Mouse (Mus musculus) testis, postnatal 10 days (tissue): ENCODE data around the gene Prkcz.

Experiments used
- DNase-seq: peaks from one replicate; pipeline ENCODE4 v3.0.0; 2021; ENCODE audit warnings: low spot score

Prkcz gene

DNA sequence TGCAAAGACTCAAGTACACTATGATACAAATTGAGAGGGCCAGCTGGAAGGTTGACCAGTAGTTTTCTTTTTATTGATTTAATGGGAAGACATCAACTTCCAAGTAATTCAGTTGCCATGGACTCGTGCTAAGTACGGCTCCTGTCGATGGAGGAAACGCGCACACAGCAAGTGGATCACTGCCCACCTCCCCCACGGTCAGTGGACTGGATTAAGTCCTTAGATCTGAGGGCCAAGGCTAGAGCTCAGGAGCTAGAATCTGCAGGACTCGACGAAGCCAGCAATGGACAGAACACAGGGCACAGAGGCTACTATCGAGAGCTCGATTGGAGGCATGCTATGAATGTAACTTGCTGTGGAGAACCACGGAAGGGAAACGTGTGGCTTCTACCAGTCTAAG is 52.5 kb downstream of the Prkcz start:
- DNase-seq, result no peak

DNA sequence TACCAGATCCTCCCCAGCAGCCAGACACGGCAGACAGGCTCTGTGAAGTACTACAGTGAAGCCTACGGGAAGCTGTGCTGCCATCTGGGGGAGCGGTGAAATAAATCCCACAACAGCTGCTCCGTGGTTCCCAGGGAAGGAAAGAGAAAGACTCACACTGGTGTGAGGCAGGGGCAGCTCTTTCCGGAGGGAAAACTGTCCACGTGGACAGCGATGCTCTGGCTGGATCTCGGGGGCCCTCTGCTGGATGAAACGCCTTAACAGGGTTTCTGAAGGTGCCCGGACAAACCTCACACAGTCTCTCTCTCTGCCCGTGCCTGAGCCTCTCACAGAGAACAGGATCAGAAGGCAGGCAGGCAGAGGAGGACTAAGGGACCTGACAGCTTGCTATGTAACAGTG is 53.1 kb downstream of the Prkcz start:
- peak; percentile 94 for DNase-seq

DNA sequence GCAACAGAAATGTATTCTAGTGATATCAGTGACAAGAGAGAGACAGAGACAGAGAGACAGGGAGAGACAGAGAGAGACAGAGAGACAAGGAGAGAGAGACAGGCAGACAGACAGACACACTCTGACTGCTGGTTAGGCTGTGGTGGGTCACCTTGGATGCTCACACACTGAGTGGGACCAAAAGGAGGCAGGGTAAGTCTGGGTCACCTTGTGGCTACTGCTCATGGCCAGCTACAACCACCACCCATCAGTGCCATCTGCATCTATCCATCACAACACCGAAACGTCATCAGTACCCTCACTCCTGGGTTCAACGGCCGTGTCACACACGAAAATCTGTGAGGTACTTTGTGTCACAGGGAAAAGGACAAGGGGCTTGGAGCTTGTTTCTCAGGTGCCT is 53.6 kb downstream of the Prkcz start:
- no peak for DNase-seq

DNA sequence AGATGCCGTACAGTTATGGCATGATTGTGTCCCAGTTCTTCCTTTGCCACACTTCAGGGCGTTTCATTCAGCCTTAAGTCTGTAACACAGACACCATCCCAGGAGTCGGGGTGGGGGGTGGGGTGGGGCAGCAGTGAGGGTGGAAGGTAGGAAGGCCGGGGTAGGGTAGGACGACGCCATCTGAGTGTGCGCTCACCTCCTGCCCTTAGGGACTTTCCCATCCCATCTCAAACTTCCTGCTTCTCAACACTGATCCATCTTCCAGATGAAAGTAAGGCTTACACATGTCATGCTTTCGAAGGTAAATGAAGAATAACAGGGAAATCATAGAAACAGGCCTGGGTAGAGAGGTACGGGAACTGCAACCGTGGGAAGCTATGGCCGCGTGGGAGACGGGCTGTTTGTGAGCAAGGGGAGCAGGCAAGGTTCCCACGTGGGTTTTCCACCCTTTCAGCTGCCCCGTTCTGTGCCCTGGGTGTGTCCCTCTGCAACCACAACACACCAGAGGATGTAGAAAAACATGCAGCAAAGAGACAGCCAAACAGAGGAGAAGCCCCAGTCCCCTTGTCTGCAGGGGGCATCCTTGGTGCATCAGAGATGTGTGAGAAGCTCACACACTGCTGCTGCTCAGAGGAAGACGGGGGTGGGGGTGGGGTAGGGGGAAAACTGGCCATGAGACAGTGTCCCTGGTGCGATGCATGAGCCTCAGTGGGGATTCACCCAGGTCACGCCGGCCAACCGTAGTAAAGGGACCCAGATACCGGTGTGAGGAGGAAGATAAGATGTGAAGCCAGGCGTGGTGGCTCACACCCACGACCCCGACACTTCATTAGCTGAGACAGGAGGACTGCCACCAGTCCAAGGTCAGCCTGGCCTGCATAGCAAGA is 54.6 kb downstream of the Prkcz start:
- DNase-seq, result no peak

DNA sequence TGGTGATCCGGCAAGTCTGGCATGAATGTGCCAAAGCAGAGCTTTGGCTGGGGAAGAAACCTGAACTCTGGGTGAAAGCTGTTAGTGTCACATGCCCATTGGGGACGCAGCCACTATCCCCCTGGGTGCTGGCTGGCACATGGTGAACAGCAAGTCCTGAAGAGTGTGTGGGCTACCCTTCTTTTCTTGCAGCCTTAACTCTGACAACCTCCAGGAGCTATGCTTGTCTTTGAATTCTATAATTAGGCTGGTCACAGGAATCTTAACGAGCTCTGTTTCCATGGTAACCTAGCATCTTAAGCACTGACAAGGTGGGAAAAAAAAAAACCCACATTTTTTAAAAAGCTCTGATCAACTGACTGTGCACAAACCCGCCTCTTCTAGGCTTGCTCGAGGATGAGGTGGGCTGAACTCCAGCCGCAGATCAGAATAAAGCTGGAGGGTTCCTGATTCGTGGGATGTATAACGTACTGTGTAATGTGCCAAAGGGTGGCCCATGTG is 55.6 kb downstream of the Prkcz start:
- no peak for DNase-seq

DNA sequence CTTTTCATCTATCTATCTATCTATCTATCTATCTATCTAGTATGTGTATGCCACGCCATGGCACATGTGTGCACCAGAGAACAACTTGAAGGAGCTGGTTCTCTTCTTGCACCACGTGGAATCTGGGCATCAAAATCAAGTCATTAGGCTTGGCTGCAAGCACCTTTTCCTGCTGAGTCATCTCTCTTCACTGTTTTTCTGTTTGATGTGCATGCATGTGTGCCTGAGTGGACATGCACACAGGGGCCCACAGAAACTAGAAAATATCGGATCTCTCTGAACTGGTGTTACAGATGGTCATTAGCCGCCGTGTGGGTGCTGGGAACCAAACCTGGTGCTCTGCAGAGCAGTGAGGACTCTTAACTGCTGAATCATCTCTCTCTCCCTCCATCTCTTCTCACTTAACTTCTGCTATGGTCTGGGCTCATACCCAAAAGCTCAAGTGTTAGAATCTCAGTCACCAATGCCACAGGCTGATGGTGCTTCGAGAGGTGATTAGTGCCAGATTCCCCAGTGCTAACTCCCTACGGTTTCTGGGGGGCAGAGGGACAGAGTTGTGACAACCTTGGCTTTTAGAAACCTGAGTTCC is 56.6 kb downstream of the Prkcz start:
- no peak for DNase-seq

DNA sequence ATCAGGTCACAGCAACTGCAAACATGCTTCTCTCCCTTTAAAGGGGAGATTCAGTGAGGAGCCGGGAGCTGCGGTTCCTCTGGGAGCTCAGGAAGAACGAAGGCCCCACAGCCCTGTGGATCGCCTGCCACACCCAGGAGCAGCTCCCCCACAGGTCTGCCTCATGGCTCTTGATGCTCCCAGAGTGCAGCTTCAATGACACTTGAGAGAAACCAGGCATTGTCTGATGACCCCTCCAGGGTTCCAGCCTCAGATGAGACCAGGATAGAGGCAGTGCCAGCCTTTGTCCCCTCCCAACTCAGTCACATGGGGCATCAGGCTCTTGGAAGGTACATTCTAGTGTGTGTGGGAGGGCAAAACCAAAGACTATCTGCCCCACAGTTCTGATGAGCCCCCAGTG is 59.2 kb downstream of the Prkcz start:
- no peak for DNase-seq

DNA sequence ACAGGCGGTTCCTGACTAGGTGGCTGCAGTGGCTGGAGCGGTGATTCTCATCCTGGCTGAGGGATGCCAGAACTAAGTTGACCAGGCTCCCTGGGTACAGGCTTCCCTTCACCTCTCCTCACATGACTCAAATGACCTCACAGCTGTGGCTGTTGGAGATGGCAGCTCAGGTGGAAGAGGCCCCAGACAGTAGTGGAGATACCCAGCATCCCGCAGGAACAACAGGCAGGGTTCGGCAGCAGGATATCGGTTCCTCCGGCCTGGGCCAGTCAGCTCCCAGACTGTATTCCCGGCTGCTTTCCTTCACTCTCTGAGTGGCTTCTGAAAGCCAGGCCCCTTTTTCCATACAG is 60.1 kb downstream of the Prkcz start:
- DNase-seq, result no peak

DNA sequence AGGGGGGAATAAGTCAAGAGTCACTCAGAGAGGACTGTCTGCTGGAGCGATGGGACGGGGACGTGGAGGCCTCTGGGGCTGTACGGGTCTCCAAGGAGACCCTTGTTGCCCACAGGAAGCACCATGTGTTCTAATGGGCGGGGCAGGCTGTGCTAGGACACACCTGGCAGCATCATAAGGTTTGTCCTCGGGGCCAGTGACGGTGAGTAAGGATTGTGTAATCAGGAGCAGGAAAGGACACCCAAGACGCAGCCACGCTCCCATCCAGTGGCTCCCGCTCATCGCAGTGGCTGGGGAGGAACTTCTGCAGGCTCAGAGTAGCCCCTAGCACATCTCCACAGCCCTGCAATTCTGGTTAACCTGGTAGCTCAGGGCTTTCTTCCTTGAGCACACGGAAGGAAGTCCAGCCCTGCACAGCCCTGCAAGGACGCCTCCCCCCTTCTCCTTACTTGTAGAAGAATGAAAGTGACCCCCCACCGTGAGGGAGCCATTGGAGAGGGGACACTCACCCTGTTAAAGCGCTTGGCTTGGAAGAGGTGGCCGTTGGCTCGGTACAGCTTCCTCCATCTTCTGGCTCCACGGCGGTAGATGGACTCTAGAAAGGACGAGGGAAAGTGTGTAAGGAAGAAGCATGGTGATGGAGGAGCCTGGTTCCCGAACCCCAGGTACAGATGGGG is 60.6 kb downstream of the Prkcz start:
- DNase-seq, result no peak

DNA sequence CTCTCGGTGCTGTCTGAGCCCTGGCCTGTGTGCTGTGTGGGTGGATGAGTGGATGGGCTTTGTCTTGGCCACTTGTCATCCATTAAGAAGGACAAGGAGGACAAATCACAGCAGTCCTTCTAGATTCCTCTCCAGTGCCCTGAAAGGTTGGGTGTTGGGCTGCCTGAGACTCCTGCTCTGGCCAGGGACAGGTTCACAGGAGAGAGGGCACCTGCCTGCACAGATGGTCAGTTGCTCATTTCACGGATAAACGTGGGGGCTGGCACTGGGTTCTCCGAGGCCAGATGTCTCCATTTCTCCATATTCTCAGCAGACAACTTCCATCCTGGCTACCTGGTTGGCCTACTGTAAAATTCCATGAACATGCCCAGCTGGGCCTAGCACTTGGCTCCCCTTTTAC is 62.3 kb downstream of the Prkcz start:
- no peak for DNase-seq

DNA sequence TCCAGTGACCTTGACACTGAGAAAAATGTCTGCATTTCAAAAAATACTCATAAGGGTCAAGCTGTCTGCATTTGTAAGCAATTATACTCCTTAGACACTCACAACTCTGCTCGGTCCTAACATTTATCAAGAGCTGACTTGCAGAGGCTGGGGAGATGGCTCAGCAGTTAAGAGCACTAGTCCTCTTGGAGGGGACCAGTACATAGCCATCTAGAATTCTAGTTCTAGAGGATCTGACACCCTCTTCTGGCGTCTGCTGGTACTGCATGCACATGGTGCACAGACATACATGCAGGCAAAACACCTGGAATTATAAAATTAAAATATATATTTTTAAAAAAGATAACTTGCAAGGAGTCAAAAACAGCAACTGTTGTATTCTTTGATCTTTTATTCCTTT is 64.1 kb downstream of the Prkcz start:
- DNase-seq, result peak; percentile 80

DNA sequence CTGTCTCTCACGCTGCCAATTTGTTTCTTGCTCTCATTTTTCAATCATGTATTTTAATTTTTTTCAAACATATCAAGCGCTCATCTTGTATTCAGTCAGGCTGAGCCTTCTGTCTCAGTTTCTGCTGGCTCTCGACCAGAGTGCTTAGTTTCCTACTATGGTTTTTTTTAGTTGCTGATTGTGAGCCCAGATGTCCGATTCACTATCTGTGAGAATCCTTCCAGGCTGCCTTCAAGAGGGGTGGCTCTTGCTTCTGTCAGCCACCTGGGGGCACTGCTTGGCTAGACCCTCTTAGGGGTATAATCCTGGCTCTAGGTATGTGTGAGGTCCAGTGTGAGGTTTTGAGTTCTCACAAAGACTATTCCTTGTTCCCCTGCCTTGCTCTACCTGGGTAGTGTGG is 65.2 kb downstream of the Prkcz start:
- no peak for DNase-seq

DNA sequence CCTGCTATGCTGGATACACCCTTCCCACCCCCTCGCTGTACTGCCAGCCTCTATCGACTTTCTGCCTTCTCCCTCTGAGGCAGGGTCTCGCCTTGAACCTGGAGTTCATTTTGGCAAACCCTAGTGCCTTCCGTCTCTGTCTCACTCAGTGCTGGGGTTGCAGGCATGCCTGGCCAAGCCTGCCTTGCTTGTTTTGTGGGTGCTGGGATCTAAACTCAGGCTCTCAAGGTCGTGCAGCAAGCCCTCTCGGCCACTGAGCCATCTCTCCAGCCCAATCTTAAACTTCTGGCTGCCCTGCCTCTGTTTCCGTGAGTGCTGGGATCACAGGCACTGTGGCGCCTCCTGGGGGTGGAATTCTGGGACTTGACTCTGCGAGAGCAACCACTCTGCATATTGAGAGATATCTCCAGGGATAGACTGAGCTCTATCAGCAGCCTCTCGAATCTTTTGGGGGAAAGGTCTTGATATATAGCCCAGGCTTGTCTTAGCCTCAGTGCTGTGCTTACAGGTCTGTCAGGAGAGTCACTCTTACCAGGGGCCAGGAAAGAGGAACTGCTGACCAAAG is 66.1 kb downstream of the Prkcz start:
- DNase-seq, result peak; percentile 57

DNA sequence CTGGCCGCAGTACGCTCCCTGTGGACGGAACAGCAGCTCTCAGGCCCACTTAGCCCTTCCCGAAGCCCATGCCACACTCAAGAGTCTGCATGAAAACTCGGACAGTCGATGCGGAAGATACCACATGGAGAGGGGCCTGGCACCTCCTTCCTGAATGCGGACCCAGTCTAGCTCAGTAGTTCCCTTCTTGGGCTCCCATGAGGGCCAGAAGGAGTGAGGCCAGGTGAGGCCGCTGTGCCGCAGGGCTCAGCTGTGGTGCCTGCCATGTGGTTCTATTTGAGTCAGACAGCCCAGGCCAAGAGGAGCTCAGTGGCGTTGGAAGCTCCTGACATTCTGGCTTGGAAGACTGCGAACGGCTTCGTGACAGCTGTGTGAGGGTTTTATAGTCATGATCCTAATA is 66.8 kb downstream of the Prkcz start:
- no peak for DNase-seq

DNA sequence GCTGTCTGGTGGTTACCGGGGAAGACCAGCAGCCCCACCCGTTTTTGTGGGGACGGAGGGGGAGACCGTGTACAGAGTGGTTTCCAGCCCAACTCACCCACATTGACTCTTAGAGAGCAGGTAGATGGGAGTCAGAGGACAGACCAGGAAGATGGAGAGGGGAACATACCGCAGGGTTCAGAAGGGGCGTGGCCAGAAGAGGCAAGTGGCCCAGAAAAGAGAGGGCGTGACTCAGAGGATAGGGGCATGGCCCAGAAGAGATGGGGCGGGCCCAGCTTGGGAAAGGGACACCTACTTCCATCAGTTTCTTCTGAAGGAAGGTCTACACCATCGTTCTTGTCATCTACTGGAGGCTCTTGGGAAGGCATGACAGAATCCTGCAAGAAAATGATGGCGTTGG is 68.3 kb downstream of the Prkcz start:
- no peak for DNase-seq

DNA sequence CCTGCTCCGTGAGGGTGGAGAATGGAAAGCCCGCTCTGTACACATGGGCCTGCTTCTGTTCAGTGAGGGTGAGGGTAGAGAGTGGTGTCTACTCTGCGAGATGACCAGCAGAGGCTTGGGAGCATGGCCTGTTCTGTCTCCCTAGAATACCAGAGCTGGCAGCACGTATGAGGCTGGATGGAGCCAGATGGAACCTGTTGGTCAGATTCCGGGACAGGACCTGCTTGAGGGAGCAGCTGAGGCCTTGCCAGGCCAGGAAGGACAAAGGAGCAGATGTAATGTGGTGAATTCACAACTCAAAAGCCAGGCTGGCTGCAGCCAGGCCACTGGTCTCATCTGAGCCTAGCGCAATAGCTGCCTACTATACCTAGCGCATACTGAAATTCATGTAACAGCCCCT is 71.1 kb downstream of the Prkcz start:
- DNase-seq, result no peak

DNA sequence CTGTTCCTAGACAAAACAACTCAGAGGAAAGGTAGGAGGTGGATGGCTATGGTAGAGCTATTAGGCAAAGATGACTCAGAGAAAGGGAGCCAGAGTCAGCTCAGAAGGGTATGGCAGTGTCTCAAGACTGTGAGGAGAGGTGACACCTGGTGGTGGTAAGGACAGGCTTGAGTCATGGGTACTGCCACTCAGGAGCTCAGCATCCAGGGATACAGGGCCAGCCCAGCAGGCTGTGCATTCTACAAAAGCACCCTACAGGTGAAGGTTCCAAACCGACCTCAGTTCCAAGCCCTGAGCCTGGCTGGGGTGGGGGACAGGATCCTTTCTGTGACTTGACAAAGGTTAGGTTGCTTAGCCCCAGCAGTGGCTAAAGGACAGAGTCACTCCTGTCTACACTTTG is 72.6 kb downstream of the Prkcz start:
- no peak for DNase-seq

DNA sequence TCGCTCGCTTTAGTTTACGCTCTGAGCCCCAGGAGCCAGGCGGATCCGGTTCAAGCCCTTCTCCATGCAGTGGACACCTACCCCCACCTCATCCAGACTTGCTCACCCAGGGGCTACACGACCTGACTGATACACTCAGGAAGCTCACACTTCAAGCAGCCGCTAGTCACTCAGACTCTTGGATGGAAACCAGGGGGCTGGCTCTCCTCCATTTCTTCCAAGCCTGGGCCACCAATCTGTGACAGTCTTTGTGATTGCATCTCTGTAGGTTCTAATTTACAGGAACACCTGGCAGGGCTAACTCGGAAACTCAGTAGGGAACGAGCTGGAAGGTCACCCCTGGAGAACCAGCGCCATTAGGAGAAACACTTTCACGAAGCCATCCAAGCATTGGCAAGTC is 73.4 kb downstream of the Prkcz start:
- no peak for DNase-seq

DNA sequence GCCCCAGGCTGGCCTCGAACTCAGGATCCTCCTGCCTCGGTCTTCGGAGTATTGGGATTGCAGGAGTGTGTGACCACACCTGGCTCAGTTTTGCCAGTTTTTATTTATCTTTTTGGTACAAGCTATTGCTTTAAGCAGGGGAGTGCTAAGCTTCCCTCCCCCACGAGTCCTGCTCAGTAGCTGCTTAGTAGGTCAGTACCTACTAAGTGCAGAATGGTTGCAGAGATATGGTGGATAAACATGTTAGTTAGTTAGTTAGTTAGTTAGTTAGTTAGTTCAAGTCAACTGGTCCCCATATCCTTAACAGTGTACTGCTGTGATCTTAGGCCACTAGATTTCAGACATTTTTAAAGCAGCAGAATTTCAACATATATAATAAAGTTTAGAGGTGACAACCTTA is 75.1 kb downstream of the Prkcz start:
- DNase-seq, result no peak

DNA sequence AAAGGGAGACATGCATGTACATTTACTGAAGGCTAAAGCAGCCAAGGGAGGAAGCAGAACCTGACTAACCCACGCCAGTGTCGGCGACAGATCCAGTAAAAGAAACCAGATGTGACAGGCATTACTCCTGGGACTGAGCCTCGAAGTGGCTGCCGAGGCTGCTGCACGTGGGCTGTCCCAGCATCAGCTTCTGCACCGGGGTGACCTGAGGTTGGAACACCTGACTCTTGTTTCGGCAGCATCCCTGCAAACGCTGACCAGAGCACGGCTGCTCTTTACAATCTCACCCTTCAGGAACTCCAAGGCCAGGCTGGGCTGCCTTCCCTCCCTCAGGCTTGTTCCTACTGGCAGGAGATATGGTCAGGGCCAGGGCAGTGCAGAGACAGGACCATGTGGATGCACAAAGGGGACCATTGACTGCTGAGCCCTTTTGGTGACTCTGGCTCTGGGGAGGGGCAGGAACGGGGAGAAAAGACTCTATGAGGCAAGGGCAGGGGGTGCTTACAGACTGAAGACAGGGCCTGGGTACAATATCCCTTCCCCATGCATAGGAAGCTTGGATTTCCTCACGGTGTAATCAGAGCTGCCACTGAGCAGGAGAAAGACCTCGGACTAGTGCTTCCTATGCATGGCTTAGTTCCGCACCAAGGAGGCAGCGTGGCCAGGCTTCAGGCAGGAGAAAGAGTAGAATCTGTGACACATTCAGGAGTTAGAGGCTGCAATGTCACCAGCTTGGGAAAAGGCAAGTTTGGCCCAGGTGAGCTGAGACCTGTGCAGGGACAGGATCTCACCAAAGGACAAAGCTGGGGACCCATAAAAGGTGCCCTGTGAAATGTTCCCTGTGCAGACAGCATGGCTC is 76.4 kb downstream of the Prkcz start:
- peak; percentile 62 for DNase-seq

DNA sequence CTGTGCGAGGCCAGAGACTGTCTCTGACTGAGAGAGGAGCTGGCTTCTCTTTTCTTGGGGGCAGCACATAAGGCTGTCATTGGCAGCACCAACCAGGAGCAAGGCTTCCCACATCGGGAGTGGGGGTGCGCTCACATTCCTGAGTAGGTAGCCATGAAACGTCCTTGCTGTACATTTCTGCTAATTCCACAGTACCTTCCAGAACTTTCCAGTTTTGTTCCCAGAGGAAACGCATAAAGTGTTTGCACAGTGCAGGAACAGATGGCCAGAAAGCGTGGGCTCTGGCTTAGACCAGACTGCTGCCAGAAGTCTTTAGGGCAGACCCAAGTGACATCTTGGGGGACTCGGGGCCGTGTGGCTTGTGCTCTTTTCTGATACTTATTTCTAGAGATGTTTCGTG is 77.6 kb downstream of the Prkcz start:
- no peak for DNase-seq

DNA sequence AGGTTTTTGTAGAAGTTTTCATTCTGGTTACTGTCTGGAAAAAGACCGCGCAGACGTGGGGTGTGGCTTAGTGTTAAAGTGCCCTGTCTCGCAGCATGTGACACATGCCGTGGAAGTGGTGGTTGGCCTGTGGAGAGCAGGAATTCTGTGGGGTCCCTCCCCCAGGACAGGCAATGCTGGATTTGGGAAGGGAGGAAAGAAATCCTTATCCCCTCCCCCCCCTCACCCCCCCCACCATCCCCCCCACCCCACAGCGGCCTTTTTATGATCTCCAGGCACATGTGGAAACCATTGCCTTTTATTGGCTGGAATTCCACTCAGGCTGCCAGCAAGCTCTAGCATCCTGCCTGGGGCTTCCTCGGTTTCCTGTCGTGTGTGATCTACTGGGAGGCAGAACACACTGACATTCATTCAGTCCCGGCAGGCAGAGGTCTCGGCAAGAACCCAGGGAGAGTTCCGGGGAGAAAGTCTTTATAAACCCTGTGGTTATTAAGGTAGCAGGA is 78.1 kb downstream of the Prkcz start:
- no peak for DNase-seq
